Mouse (Mus musculus) bone marrow, adult 2 months (tissue): ENCODE data around the gene Gm20481.
"Not testable (repeated sequence)": the region's sequence is repeated elsewhere in the genome, so short reads cannot be mapped to it uniquely, and the experiment has no call there.

Experiments used
- CTCF ChIP-seq: fragments of 200-500 bp; IDR thresholded peaks from 2 replicates; pipeline ENCODE4 v1.5.1; 2011; ENCODE audit warnings: low read length, control low read depth; ENCODE audit not compliant: control insufficient read depth, insufficient read depth
- POLR2A ChIP-seq: fragments of 200-500 bp; IDR thresholded peaks from 2 replicates; pipeline ENCODE4 v1.6.1; 2011; ENCODE audit warnings: low read depth, mild to moderate bottlenecking, control low read depth, low read length, borderline replicate concordance; ENCODE audit not compliant: control insufficient read depth

DNA sequence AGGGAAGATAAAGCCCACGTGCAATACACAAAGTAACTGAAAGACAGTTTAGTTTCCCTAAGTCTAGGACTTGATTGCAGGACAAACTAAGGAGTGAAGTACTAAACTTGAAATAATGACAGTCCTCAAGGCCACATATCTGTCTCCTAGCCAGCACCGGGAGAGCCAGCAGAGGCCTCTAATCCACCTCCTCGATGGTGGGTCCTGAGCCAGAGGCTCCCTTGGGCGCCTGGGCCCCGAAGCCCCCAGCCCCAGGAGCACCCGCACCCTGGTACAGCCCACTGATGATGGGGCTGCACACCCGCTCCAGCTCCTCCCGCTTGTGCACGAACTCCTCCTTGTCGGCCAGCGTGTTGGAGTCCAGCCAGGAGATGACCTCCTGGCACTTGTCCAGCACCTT lies at the start of gene Gm20481:
- not testable (repeated sequence) for TF ChIP-seq POLR2A, CTCF
